Mouse (Mus musculus) midbrain, postnatal 0 days (tissue): Measurements from ENCODE around the gene Tbrg1. TPM values are rescaled to one million over a fixed set of nuclear protein-coding genes. Genes with fewer than 3 reads are reported as not detected.

Experiments
- ATAC-seq: fragments of 200-750 bp; cut with Nextera tagmentation; 2 replicates; pipeline ENCODE4 v1.8.0; 2017; ENCODE audit warnings: moderate number of reproducible peaks, mild to moderate bottlenecking, moderate TSS enrichment, moderate library complexity; ENCODE audit not compliant: low FRiP score
- DNase-seq: peaks from one replicate; pipeline ENCODE4 v3.0.0-alpha.2; 2015; ENCODE audit warnings: low spot score
- H3K27ac ChIP-seq: fragments of 300-500 bp; sonication (generic); 2 replicates; pipeline ENCODE4 v1.5.1; 2014; ENCODE audit warnings: low read depth, mild to moderate bottlenecking, low read length, mixed read lengths
- H3K27me3 ChIP-seq: fragments of 300-500 bp; sonication (generic); 2 replicates; pipeline ENCODE4 v1.6.1; 2014; ENCODE audit warnings: low read length, control low read depth, mixed read lengths; ENCODE audit not compliant: insufficient read depth
- H3K36me3 ChIP-seq: fragments of 300-500 bp; sonication (generic); 2 replicates; pipeline ENCODE4 v1.6.1; 2014; ENCODE audit warnings: low read length, control low read depth, mixed read lengths; ENCODE audit not compliant: insufficient read depth
- H3K4me1 ChIP-seq: fragments of 300-500 bp; sonication (generic); 2 replicates; pipeline ENCODE4 v1.6.1; 2014; ENCODE audit warnings: mild to moderate bottlenecking, control low read depth, antibody characterized with exemption, low read length, mixed read lengths; ENCODE audit not compliant: insufficient read depth
- H3K4me2 ChIP-seq: fragments of 300-500 bp; sonication (generic); 2 replicates; pipeline ENCODE4 v1.6.1; 2014; ENCODE audit warnings: low read depth, mild to moderate bottlenecking, low read length, mixed read lengths; ENCODE audit not compliant: poor library complexity, severe bottlenecking
- H3K4me3 ChIP-seq: fragments of 300-500 bp; sonication (generic); 2 replicates; pipeline ENCODE4 v1.5.1; 2014; ENCODE audit warnings: low read depth, mild to moderate bottlenecking, low read length, moderate library complexity
- H3K9ac ChIP-seq: fragments of 300-500 bp; sonication (generic); replicated peaks from 2 replicates; pipeline ENCODE4 v1.6.1; 2014; ENCODE audit warnings: mild to moderate bottlenecking, low read length, moderate library complexity, mixed read lengths; ENCODE audit not compliant: poor library complexity, severe bottlenecking
- H3K9me3 ChIP-seq: fragments of 300-500 bp; sonication (generic); 2 replicates; pipeline ENCODE4 v1.6.1; 2016; ENCODE audit warnings: low read length, control low read depth
- CTCF ChIP-seq: IDR thresholded peaks from 2 replicates; pipeline ENCODE4 v1.5.1; 2016; ENCODE audit warnings: antibody characterized with exemption, mild to moderate bottlenecking
- WGBS: fragments of 180-500 bp; shearing (Covaris S2); extraction: QIAGEN DNeasy Blood & Tissue Kit; methylation state at CpG from one replicate; pipeline ENCODE4 v1.1.7; 2014; 5-methylcytosine and 5-hydroxymethylcytosine counted together
- polyA plus RNA-seq: library from polyadenylated mRNA; unstranded; fragments of >200 nt; fragmentation: Nextera tagmentation; extraction: Ambion mirVana; gene quantifications from 2 replicates; pipeline ENCODE4 v1.2.1, GENCODE M21; 2015
- total RNA-seq: library from RNA; depleted of rRNA; stranded (reverse); fragments of >200 nt; gene quantifications from 2 replicates; pipeline ENCODE4 v1.2.3, GENCODE M21; 2014

Tbrg1 gene
- total and polyA plus RNA-seq, 2 experiments from 2014 or later: 55.7 to 94.4 TPM

- DNase-seq (no peak), ATAC-seq (no peak)
- TF ChIP-seq CTCF: no peak
- Histone ChIP-seq H3K27ac (no peak overlapping the region), H3K9me3 (no peaks in the 10 kb centered on the region), H3K27me3 (no peaks in the 10 kb centered on the region), H3K36me3 (no peaks in the 10 kb centered on the region), H3K9ac (no peak overlapping the region), H3K4me1 (no peaks in the 10 kb centered on the region), H3K4me3 (no peak overlapping the region), H3K4me2 (no peak overlapping the region)
- 84% methylated on average over 4 of the region's 4 CpGs for WGBS
Measured at GRCm38 (mm10) chr9:37675287-37675686, 18.2 kb upstream of the Tbrg1 start.

- H3K27ac ChIP-seq: no peak overlapping the region
- TF ChIP-seq CTCF: no peak
- H3K4me3 ChIP-seq: no peak overlapping the region
- H3K9me3 ChIP-seq: no peaks in the 10 kb centered on the region
- no peak overlapping the region for H3K9ac ChIP-seq
- H3K36me3 ChIP-seq: no peaks in the 10 kb centered on the region
- DNase-seq (no peak), ATAC-seq (no peak)
- H3K27me3 ChIP-seq: no peaks in the 10 kb centered on the region
- no peaks in the 10 kb centered on the region for H3K4me1 ChIP-seq
- no peak overlapping the region for H3K4me2 ChIP-seq
- WGBS: 91% methylated on average over 3 of the region's 3 CpGs
Measured at GRCm38 (mm10) chr9:37670261-37670660, 13.1 kb upstream of the Tbrg1 start.

GRCm38 (mm10) chr9:37669678-37670077, 12.6 kb upstream of the Tbrg1 start:
- H3K9me3 ChIP-seq: no peaks in the 10 kb centered on the region
- no peaks in the 10 kb centered on the region for H3K27me3 ChIP-seq
- no peak overlapping the region for H3K4me2 ChIP-seq
- H3K4me3 ChIP-seq: no peak overlapping the region
- no peaks in the 10 kb centered on the region for H3K36me3 ChIP-seq
- no peaks in the 10 kb centered on the region for H3K4me1 ChIP-seq
- 83% methylated on average over 4 of the region's 4 CpGs for WGBS
- no peak for DNase-seq
- H3K9ac ChIP-seq: no peak overlapping the region
- no peak for TF ChIP-seq CTCF
- no peak for ATAC-seq
- no peak overlapping the region for H3K27ac ChIP-seq

- DNase-seq (no peak), ATAC-seq (no peak)
- WGBS: 72% methylated on average over 6 of the region's 6 CpGs
- no peak within 1 kb of the TSS for H3K27ac ChIP-seq
- no peaks in the 10 kb centered on the region for H3K36me3 ChIP-seq
- H3K4me1 ChIP-seq: no peaks in the 10 kb centered on the region
- no peak for TF ChIP-seq CTCF
- no peaks in the 10 kb centered on the region for H3K27me3 ChIP-seq
- H3K9ac ChIP-seq: no peak within 1 kb of the TSS
- H3K4me3 ChIP-seq: no peak within 1 kb of the TSS
- H3K4me2 ChIP-seq: no peak within 1 kb of the TSS
- no peaks in the 10 kb centered on the region for H3K9me3 ChIP-seq
Measured at GRCm38 (mm10) chr9:37669115-37669514, 12.0 kb upstream of the Tbrg1 start, which contains the start of gene Panx3. Gene Panx3 (minus strand): TSS chr9:37669235.

GRCm38 (mm10) chr9:37666045-37666444, 8.9 kb upstream of the Tbrg1 start:
- H3K27ac ChIP-seq: no peak overlapping the region
- DNase-seq (no peak), ATAC-seq (no peak)
- no peaks in the 10 kb centered on the region for H3K27me3 ChIP-seq
- H3K4me1 ChIP-seq: no peaks in the 10 kb centered on the region
- H3K9ac ChIP-seq: no peak overlapping the region
- TF ChIP-seq CTCF: no peak
- WGBS: 83% methylated on average over 7 of the region's 7 CpGs
- H3K9me3 ChIP-seq: no peaks in the 10 kb centered on the region
- H3K4me3 ChIP-seq: no peak overlapping the region
- no peaks in the 10 kb centered on the region for H3K36me3 ChIP-seq
- no peak overlapping the region for H3K4me2 ChIP-seq

GRCm38 (mm10) chr9:37664604-37665003, 7.5 kb upstream of the Tbrg1 start:
- no peak for TF ChIP-seq CTCF
- no peaks in the 10 kb centered on the region for H3K36me3 ChIP-seq
- H3K4me3 ChIP-seq: no peak overlapping the region
- no peaks in the 10 kb centered on the region for H3K4me1 ChIP-seq
- H3K9me3 ChIP-seq: no peaks in the 10 kb centered on the region
- H3K27me3 ChIP-seq: no peaks in the 10 kb centered on the region
- no peak overlapping the region for H3K9ac ChIP-seq
- ATAC-seq: no peak
- no peak overlapping the region for H3K4me2 ChIP-seq
- no peak for DNase-seq
- 86% methylated on average over 2 of the region's 2 CpGs for WGBS
- H3K27ac ChIP-seq: no peak overlapping the region
